Mouse (Mus musculus) forebrain, embryonic 12.5 days (tissue): Measurements from ENCODE around the gene Nexn. TPM values are rescaled to one million over a fixed set of nuclear protein-coding genes. Genes with fewer than 3 reads are reported as not detected.

Experiments
- ATAC-seq: fragments of 200-750 bp; cut with Nextera tagmentation; 2 replicates; pipeline ENCODE4 v1.8.0; 2017; ENCODE audit warnings: moderate TSS enrichment; ENCODE audit not compliant: low FRiP score
- H3K27ac ChIP-seq: fragments of 300-500 bp; sonication (generic); 2 replicates; pipeline ENCODE4 v1.5.1; 2016; ENCODE audit warnings: mild to moderate bottlenecking
- H3K27me3 ChIP-seq: fragments of 300-500 bp; sonication (generic); 2 replicates; pipeline ENCODE4 v1.6.1; 2016; ENCODE audit warnings: mild to moderate bottlenecking
- H3K36me3 ChIP-seq: fragments of 300-500 bp; sonication (generic); replicated peaks from 2 replicates; pipeline ENCODE4 v1.6.1; 2016; ENCODE audit warnings: mild to moderate bottlenecking
- H3K4me1 ChIP-seq: fragments of 300-500 bp; sonication (generic); 2 replicates; pipeline ENCODE4 v1.6.1; 2016
- H3K4me2 ChIP-seq: fragments of 300-500 bp; sonication (generic); 2 replicates; pipeline ENCODE4 v1.6.1; 2016; ENCODE audit warnings: mild to moderate bottlenecking, moderate library complexity
- H3K4me3 ChIP-seq: fragments of 300-500 bp; sonication (generic); replicated peaks from 2 replicates; pipeline ENCODE4 v1.5.1; 2016; ENCODE audit warnings: mild to moderate bottlenecking
- H3K9ac ChIP-seq: fragments of 300-500 bp; sonication (generic); 2 replicates; pipeline ENCODE4 v1.6.1; 2016; ENCODE audit warnings: mild to moderate bottlenecking
- H3K9me3 ChIP-seq: fragments of 300-500 bp; sonication (generic); 2 replicates; pipeline ENCODE4 v1.6.1; 2016
- WGBS: fragments of 180-500 bp; shearing (Covaris S2); methylation state at CpG from one replicate; pipeline ENCODE4 v1.1.7; 2016; 5-methylcytosine and 5-hydroxymethylcytosine counted together
- polyA plus RNA-seq: library from polyadenylated mRNA; unstranded; fragments of >200 nt; fragmentation: Nextera tagmentation; extraction: Ambion mirVana; gene quantifications from 2 replicates; pipeline ENCODE4 v1.2.1, GENCODE M21; 2016

The Nexn gene
- polyA plus RNA-seq, 1 experiment from 2014 or later: 6.3 TPM

DNA sequence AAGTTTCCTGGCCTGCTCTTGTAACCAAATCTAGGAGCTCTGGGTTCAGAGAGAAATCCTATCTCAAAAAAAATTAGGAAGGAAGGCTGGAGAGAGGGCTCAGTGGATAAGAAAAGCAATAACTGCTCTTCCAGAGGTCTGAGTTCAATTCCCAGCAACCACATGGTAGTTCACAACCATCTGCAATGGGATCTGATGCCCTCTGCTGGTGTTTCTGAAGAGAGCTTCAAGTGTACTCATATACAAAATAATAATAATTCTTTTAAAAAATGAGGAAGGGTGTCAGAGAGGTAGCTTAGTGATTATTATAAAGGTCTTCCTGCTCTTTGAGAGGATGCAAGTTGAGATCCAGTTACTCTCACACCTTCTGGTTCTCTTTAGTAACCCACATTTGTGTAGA is 41.2 kb downstream of the Nexn start:
- no peak overlapping the region for H3K4me3 ChIP-seq
- no peaks in the 10 kb centered on the region for H3K27me3 ChIP-seq
- H3K36me3 ChIP-seq: peaks cover 92% of the 10 kb centered on the region
- no peaks in the 10 kb centered on the region for H3K9me3 ChIP-seq
- no peak overlapping the region for H3K4me2 ChIP-seq
- no peak overlapping the region for H3K9ac ChIP-seq
- H3K4me1 ChIP-seq: no peaks in the 10 kb centered on the region
- no peak overlapping the region for H3K27ac ChIP-seq
- no peak for ATAC-seq

- H3K4me2 ChIP-seq: peak overlapping the region; percentile 94
- peaks cover 30% of the 10 kb centered on the region for H3K4me1 ChIP-seq
- whole genome bisulfite sequencing: 59% methylated on average over 3 of the region's 3 CpGs
- no peaks in the 10 kb centered on the region for H3K9me3 ChIP-seq
- H3K27ac ChIP-seq: no peak overlapping the region
- H3K9ac ChIP-seq: no peak overlapping the region
- H3K36me3 ChIP-seq: peaks cover 31% of the 10 kb centered on the region
- H3K4me3 ChIP-seq: peak overlapping the region; percentile 97
- no peaks in the 10 kb centered on the region for H3K27me3 ChIP-seq
- ATAC-seq: no peak
Measured at GRCm38 (mm10) chr3:152213416-152213815, 52.7 kb downstream of the Nexn start.

DNA sequence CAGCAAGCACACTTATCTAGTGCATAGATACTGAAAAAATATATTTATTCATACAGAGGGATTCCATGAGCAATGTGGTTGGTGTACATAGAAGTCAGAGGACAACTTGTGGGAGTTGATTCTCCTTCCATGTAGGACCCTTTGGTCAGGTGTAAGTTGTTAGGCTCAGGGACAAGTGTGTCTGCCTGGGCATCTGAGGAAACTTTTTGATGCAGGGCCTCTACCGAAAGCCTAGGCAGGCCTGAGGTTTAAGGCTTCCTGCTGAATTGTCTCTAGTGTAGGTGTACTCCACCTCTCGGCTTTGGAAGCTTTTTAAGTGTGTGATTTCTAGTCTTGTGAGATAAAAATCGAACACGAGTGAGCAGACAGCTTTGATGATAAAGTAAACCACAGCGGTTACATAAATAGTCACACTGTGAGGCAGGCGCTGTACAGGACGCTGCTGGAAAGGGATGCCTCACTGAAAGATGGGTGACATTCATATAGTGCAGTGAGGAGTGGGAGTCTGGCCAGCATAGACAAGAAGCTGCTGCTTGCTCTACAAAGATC is 54.3 kb downstream of the Nexn start:
- peaks cover 24% of the 10 kb centered on the region for H3K36me3 ChIP-seq
- peak overlapping the region; percentile 100 for H3K9ac ChIP-seq
- H3K4me1 ChIP-seq: peaks cover 31% of the 10 kb centered on the region
- peak overlapping the region; percentile 97 for H3K4me3 ChIP-seq
- no peaks in the 10 kb centered on the region for H3K9me3 ChIP-seq
- H3K27ac ChIP-seq: 0 out of 2 replicates have a peak overlapping the region, but pooled peaks have one; percentile 42
- WGBS: 54% methylated on average over 7 of the region's 7 CpGs
- peak overlapping the region; percentile 94 for H3K4me2 ChIP-seq
- no peak for ATAC-seq
- H3K27me3 ChIP-seq: no peaks in the 10 kb centered on the region

- Histone ChIP-seq H3K9ac (peak overlapping the region; percentile 100), H3K27ac (peak overlapping the region; percentile 99), H3K4me2 (peak overlapping the region; percentile 94), H3K36me3 (peaks cover 16% of the 10 kb centered on the region), H3K27me3 (no peaks in the 10 kb centered on the region), H3K4me3 (peak overlapping the region; percentile 97), H3K4me1 (peaks cover 31% of the 10 kb centered on the region), H3K9me3 (no peaks in the 10 kb centered on the region)
- peak; percentile 59 for ATAC-seq
- under 1% methylated on average over 67 of the region's 68 CpGs for WGBS
Measured at GRCm38 (mm10) chr3:152210728-152211391, 55.3 kb downstream of the Nexn start.

GRCm38 (mm10) chr3:152209967-152210634 is 56.0 kb downstream of the Nexn start, which contains the start of the genes Dnajb4 and Fubp1:
Gene Dnajb4, minus strand, starts transcription at chr3:152210302.
Gene Fubp1, plus strand, starts transcription at chr3:152210422.
- peak; percentile 96 for ATAC-seq
- under 1% methylated on average over 85 of the region's 85 CpGs for WGBS
- Histone ChIP-seq H3K27me3 (no peaks in the 10 kb centered on the region), H3K4me3 (peak within 1 kb of the TSS; percentile 97), H3K4me1 (peaks cover 31% of the 10 kb centered on the region), H3K4me2 (peak within 1 kb of the TSS; percentile 94), H3K27ac (peak within 1 kb of the TSS; percentile 99), H3K36me3 (peaks cover 11% of the 10 kb centered on the region), H3K9me3 (no peaks in the 10 kb centered on the region), H3K9ac (peak within 1 kb of the TSS; percentile 100)

GRCm38 (mm10) chr3:152209177-152209966 is 56.8 kb downstream of the Nexn start:
- peak overlapping the region; percentile 99 for H3K27ac ChIP-seq
- no peaks in the 10 kb centered on the region for H3K27me3 ChIP-seq
- H3K4me3 ChIP-seq: peak overlapping the region; percentile 97
- no peaks in the 10 kb centered on the region for H3K9me3 ChIP-seq
- peaks cover 28% of the 10 kb centered on the region for H3K4me1 ChIP-seq
- H3K4me2 ChIP-seq: peak overlapping the region; percentile 75
- peaks cover 11% of the 10 kb centered on the region for H3K36me3 ChIP-seq
- WGBS: 7% methylated on average over 25 of the region's 25 CpGs
- peak overlapping the region; percentile 100 for H3K9ac ChIP-seq
- no peak for ATAC-seq

- Histone ChIP-seq H3K36me3 (peaks cover 11% of the 10 kb centered on the region), H3K4me3 (no peak overlapping the region), H3K27me3 (no peaks in the 10 kb centered on the region), H3K4me1 (peaks cover 26% of the 10 kb centered on the region), H3K4me2 (0 out of 2 replicates have a peak overlapping the region, but pooled peaks have one; percentile 11), H3K9me3 (no peaks in the 10 kb centered on the region), H3K9ac (no peak overlapping the region), H3K27ac (no peak overlapping the region)
- no peak for ATAC-seq
- WGBS: 94% methylated on average over 7 of the region's 7 CpGs
Measured at GRCm38 (mm10) chr3:152208096-152208885, 57.9 kb downstream of the Nexn start.

- peaks cover 8% of the 10 kb centered on the region for H3K36me3 ChIP-seq
- H3K27ac ChIP-seq: no peak overlapping the region
- ATAC-seq: no peak
- H3K4me3 ChIP-seq: no peak overlapping the region
- no peak overlapping the region for H3K9ac ChIP-seq
- 97% methylated on average over 4 of the region's 4 CpGs for WGBS
- H3K9me3 ChIP-seq: no peaks in the 10 kb centered on the region
- no peaks in the 10 kb centered on the region for H3K27me3 ChIP-seq
- peaks cover 14% of the 10 kb centered on the region for H3K4me1 ChIP-seq
- H3K4me2 ChIP-seq: no peak overlapping the region
Measured at GRCm38 (mm10) chr3:152207156-152207555, 59.0 kb downstream of the Nexn start.

- H3K4me3 ChIP-seq: no peak overlapping the region
- H3K9ac ChIP-seq: no peak overlapping the region
- 92% methylated on average over 3 of the region's 3 CpGs for WGBS
- H3K4me1 ChIP-seq: peaks cover 8% of the 10 kb centered on the region
- H3K27ac ChIP-seq: no peak overlapping the region
- peaks cover 8% of the 10 kb centered on the region for H3K36me3 ChIP-seq
- no peak for ATAC-seq
- no peaks in the 10 kb centered on the region for H3K9me3 ChIP-seq
- no peak overlapping the region for H3K4me2 ChIP-seq
- H3K27me3 ChIP-seq: no peaks in the 10 kb centered on the region
Measured at GRCm38 (mm10) chr3:152204577-152204976, 61.6 kb downstream of the Nexn start.

- H3K4me2 ChIP-seq: no peak overlapping the region
- H3K4me1 ChIP-seq: peaks cover 5% of the 10 kb centered on the region
- no peaks in the 10 kb centered on the region for H3K27me3 ChIP-seq
- H3K36me3 ChIP-seq: peaks cover 8% of the 10 kb centered on the region
- no peak for ATAC-seq
- H3K9ac ChIP-seq: no peak overlapping the region
- no peak overlapping the region for H3K4me3 ChIP-seq
- 76% methylated on average over 3 of the region's 3 CpGs for WGBS
- H3K9me3 ChIP-seq: no peaks in the 10 kb centered on the region
- no peak overlapping the region for H3K27ac ChIP-seq
Measured at GRCm38 (mm10) chr3:152203996-152204395, 62.2 kb downstream of the Nexn start.

GRCm38 (mm10) chr3:152203411-152203810 is 62.7 kb downstream of the Nexn start:
- Histone ChIP-seq H3K4me2 (no peak overlapping the region), H3K9ac (no peak overlapping the region), H3K9me3 (no peaks in the 10 kb centered on the region), H3K36me3 (peaks cover 8% of the 10 kb centered on the region), H3K4me1 (peaks cover 1% of the 10 kb centered on the region), H3K27me3 (no peaks in the 10 kb centered on the region), H3K27ac (no peak overlapping the region), H3K4me3 (no peak overlapping the region)
- ATAC-seq: no peak
- WGBS: 91% methylated on average over 6 of the region's 6 CpGs
